Mouse (Mus musculus) olfactory bulb, adult 2 months (tissue): Measurements from ENCODE around the gene Srp54a. TPM values are rescaled to one million over a fixed set of nuclear protein-coding genes. Genes with fewer than 3 reads are reported as not detected.
"Not testable (repeated sequence)": the region's sequence is repeated elsewhere in the genome, so short reads cannot be mapped to it uniquely, and the experiment has no call there.

Experiments used
- H3K27ac ChIP-seq: fragments of 200-500 bp; 2 replicates; pipeline ENCODE4 v1.5.1; 2012; ENCODE audit warnings: low read depth, low read length; ENCODE audit not compliant: insufficient read depth
- H3K4me1 ChIP-seq: fragments of 200-500 bp; 2 replicates; pipeline ENCODE4 v1.6.1; 2012; ENCODE audit warnings: low read length; ENCODE audit not compliant: control insufficient read depth, insufficient read depth
- H3K4me3 ChIP-seq: fragments of 200-500 bp; 2 replicates; pipeline ENCODE4 v1.5.1; 2012; ENCODE audit warnings: mild to moderate bottlenecking, low read depth, low read length, moderate library complexity; ENCODE audit not compliant: insufficient read depth
- CTCF ChIP-seq: fragments of 200-500 bp; IDR thresholded peaks from 2 replicates; pipeline ENCODE4 v1.5.1; 2012; ENCODE audit warnings: low read depth, mild to moderate bottlenecking, low read length, moderate library complexity; ENCODE audit not compliant: insufficient read depth
- POLR2A ChIP-seq: fragments of 200-500 bp; IDR thresholded peaks from 2 replicates; pipeline ENCODE4 v1.6.1; 2012; ENCODE audit warnings: mild to moderate bottlenecking, low read depth, low read length, moderate library complexity; ENCODE audit not compliant: insufficient read depth
- WGBS: fragments of 180-500 bp; shearing (Covaris S2); methylation state at CpG from one replicate; pipeline ENCODE4 v1.1.7; 2018; 5-methylcytosine and 5-hydroxymethylcytosine counted together
- polyA plus RNA-seq: library from polyadenylated mRNA; stranded (reverse); fragments of >200 nt; gene quantifications from 2 replicates; pipeline ENCODE4 v1.2.4, GENCODE M21; 2012; ENCODE audit warnings: low replicate concordance; ENCODE audit not compliant: missing spikeins, insufficient read depth, insufficient read length

Gene Srp54a
- 183 TPM in 1 of 2 replicates, not detected in the other for polyA plus RNA-seq

GRCm38 (mm10) chr12:55079726-55080600, at the start of gene Srp54a, which contains the start of gene 2700097O09Rik:
Gene Srp54a (plus strand): TSS chr12:55080262.
Gene 2700097O09Rik (minus strand): TSS chr12:55080110.
- H3K4me3 ChIP-seq: peak within 1 kb of the TSS; percentile 95
- WGBS: under 1% methylated on average over 60 of the region's 60 CpGs
- H3K27ac ChIP-seq: peak within 1 kb of the TSS; percentile 98
- not testable (repeated sequence) for H3K4me1 ChIP-seq

- H3K27ac ChIP-seq: no peak overlapping the region
- no peak for TF ChIP-seq POLR2A
- no peak for TF ChIP-seq CTCF
- H3K4me3 ChIP-seq: no peak overlapping the region
- H3K4me1 ChIP-seq: no peaks in the 10 kb centered on the region
- WGBS: 83% methylated on average over 15 of the region's 15 CpGs
Observed at GRCm38 (mm10) chr12:55041011-55041410, 39.1 kb upstream of the Srp54a start.

- TF ChIP-seq POLR2A (no peak), CTCF (no peak)
- no peak overlapping the region for H3K27ac ChIP-seq
- no peak overlapping the region for H3K4me3 ChIP-seq
- no peaks in the 10 kb centered on the region for H3K4me1 ChIP-seq
- WGBS: 94% methylated on average over 8 of the region's 8 CpGs
Observed at GRCm38 (mm10) chr12:55049731-55050353, 30.2 kb upstream of the Srp54a start.

GRCm38 (mm10) chr12:55051210-55052173, 28.6 kb upstream of the Srp54a start:
- no peaks in the 10 kb centered on the region for H3K4me1 ChIP-seq
- H3K4me3 ChIP-seq: no peak overlapping the region
- WGBS: 92% methylated on average over 8 of the region's 8 CpGs
- TF ChIP-seq CTCF: no peak
- H3K27ac ChIP-seq: no peak overlapping the region

- Histone ChIP-seq H3K4me1 (no peaks in the 10 kb centered on the region), H3K4me3 (no peak overlapping the region), H3K27ac (no peak overlapping the region)
- 95% methylated on average over 7 of the region's 7 CpGs for WGBS
- no peak for TF ChIP-seq POLR2A
- no peak for TF ChIP-seq CTCF
Observed at GRCm38 (mm10) chr12:55053267-55053666, 26.8 kb upstream of the Srp54a start.

- Histone ChIP-seq H3K4me1 (no peaks in the 10 kb centered on the region), H3K4me3 (no peak overlapping the region), H3K27ac (no peak overlapping the region)
- no peak for TF ChIP-seq CTCF
- 96% methylated on average over 2 of the region's 2 CpGs for WGBS
Observed at GRCm38 (mm10) chr12:55054551-55055241, 25.4 kb upstream of the Srp54a start.

- 49% methylated on average over 2 of the region's 2 CpGs for WGBS
- TF ChIP-seq POLR2A (no peak), CTCF (no peak)
- H3K4me3 ChIP-seq: no peak overlapping the region
- H3K4me1 ChIP-seq: no peaks in the 10 kb centered on the region
- H3K27ac ChIP-seq: no peak overlapping the region
Observed at GRCm38 (mm10) chr12:55056703-55057102, 23.4 kb upstream of the Srp54a start.

GRCm38 (mm10) chr12:55058865-55059615, 21.0 kb upstream of the Srp54a start:
- no peak overlapping the region for H3K4me3 ChIP-seq
- no peak overlapping the region for H3K27ac ChIP-seq
- H3K4me1 ChIP-seq: no peaks in the 10 kb centered on the region
- 59% methylated on average over 6 of the region's 6 CpGs for WGBS
- no peak for TF ChIP-seq POLR2A
- no peak for TF ChIP-seq CTCF
